Mouse (Mus musculus) cerebellum, adult 2 months (tissue): ENCODE measurements at regions not wholly inside any gene's neighbourhood (a gene's known extent, or its start where the extent isn't known, plus 50 kb on each side); places are given as distances from the start of the nearest gene placed in this dataset.

ENCODE experiments used
- CTCF ChIP-seq: fragments of 200-500 bp; IDR thresholded peaks from 2 replicates; pipeline ENCODE4 v1.5.1; 2011; ENCODE audit warnings: low read depth, mild to moderate bottlenecking, control low read depth, low read length, moderate library complexity, borderline replicate concordance; ENCODE audit not compliant: insufficient read depth
- POLR2A ChIP-seq: fragments of 200-500 bp; IDR thresholded peaks from 2 replicates; pipeline ENCODE4 v1.6.1; 2011; ENCODE audit warnings: low read length, control low read depth, borderline replicate concordance; ENCODE audit not compliant: insufficient read depth

GRCm38 (mm10) chr11:7812436-7812835 lies 598.7 kb upstream of the Igfbp3 start:
- no peak for TF ChIP-seq POLR2A
- no peak for TF ChIP-seq CTCF
